Mouse (Mus musculus) urinary bladder, adult 18-20 months (tissue): ENCODE measurements around the gene Mtfr1l.

ENCODE experiments used
- DNase-seq, 2 experiments: peaks; one replicate each; pipeline ENCODE4 v3.0.0; 2022; ENCODE audit warnings: low spot score in 2 of 2, mixed read lengths in 2 of 2

Mtfr1l gene

DNA sequence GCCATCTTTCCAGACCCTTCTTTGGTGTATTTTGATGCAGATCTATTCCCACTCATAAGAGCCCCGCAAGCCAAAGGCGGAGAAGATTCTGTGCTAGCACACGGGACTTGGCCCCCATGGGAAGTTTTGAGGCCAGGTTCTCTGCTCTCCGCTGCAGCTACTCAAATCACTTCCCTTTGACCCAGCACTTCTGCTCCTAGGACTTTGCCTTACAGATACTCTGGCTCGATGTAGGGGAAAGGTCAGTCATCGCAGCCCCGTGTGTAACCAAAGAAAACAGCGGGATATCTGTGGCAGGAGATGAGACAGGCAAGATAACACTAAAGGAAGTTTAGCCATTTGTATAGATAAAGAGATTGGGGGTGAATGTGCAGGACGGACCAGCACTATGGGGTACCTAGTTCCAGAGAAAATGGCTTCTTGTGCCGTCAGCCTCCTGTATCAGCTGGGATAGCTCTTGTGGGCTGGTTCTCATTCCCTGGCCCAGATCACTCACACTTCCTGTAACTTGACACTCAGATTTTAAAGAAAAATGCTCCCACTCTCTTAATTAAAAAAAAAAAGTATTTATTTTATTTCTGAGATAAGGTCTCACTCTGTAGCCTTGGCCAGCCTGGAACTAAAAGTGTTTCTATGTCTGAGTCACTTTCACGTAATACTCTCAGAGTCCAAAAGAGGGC lies 45.1 kb downstream of the Mtfr1l start:
- no peak for DNase-seq

DNA sequence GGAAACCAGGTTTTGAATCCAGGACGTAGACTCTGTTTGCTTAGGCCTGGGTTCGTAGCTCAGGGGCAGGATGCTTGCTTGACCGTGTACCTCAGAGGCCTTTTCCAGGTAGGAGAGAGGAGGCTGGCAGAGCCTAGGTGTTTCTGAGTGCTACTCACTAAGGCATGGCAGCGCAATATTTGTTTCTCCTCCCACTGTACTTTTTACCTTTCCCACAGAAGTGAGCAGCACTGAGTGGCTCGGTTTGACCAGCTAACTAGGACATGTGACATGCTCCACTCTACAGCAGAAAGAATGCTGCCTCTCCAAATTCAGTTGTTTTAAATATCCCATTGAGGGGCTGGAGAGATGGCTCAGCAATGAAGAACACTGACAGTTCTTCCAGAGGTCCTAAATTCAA lies 47.0 kb downstream of the Mtfr1l start:
- peak in 1 of 2 experiments; percentile 37 for DNase-seq

DNA sequence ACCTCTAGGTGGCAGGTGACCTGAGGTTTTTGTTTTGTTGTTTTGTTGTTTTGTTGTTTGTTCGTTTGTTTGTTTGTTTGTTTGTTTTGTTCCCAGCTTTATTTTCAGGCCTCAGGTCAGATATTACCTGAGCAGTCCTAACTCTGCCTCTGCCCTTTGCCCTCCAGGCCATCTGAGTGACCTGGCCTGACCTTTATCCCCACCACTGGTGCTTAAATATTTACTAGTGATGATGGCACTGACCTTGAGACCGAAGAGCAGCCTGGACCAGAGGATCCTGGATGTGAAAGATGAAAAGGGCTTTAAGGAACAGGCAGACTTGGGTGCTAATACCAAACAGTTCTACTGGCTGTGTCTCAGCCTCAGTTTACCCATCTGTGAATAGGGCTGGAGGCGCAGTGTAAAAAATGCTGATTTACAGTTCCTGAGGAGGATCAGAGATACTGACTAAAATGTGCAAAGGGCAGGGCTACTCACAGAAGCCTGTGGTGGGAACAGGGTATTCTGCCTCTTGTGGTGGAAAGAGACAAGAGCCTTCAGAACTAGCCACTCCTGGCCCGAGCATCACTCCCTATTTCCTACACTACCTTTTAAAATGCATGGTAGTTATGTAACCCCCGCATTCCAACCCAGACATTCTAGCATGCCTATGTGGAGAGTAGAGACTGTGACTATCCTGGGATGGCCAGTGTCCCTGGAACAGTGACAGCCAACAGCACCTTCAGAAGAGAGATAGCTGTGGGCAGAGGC lies 49.9 kb downstream of the Mtfr1l start:
- no peak for DNase-seq

DNA sequence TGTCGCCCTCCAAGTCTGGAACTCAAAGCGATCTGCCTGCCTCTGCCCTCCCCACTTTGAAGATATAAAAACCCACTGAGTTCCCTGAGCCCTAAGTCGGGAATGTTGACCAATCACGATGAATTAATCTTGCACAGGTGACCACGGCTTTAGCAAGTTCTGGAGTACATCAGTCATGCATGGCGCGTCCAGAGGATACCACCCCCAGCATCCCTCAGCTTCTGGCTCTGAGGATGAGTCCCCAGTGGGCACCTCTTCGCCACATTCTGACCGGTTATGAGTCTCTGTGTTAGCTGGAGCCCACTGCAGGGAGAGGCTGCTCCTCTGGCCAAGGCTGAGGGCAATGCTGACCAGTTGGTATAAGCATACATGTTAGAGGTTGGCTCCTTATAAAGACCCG lies 51.0 kb downstream of the Mtfr1l start:
- DNase-seq, result no peak

DNA sequence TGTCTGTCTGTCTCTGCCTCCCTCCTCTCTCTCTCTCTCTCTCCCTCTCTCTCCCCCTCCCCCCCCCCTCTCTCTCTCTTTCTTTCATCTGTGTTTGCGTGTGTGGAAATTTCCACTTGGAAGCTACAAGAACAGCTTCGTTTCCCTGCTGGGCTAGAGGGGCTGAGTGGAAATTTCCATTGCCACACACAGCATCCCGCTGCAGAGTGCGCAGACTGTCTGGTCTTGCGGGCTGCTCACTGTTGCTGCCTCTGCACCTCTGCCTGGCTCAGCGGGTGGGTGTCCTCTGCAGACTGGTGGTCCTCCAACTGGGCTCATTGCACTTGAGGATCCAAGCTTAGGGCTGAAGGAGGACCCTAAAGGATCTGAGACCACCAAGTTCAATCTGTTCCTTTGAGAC lies 51.5 kb downstream of the Mtfr1l start:
- DNase-seq, result no peak

GRCm38 (mm10) chr4:134483078-134483688 lies 52.0 kb downstream of the Mtfr1l start:
- DNase-seq, result no peak

- DNase-seq, result no peak
Measured at GRCm38 (mm10) chr4:134482442-134482841, 52.7 kb downstream of the Mtfr1l start.

DNA sequence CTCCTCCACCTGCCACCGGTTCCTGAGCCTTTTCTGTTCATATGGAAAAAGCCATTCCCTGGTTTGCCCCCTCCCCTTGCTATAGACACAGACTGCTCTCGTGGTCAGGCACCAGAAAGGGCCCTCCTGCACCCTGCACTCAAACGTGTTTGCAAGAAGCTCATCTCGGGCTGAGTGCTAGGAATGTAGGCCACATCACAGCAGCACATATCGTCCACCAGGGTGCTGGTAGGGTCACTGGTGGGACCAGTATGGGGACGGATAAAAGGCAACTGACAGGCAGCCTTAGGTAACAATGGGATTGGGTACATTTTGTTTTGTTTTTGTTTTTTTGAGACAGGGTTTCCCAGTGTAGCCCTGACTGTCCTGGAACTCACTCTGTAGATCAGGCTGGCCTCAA lies 53.9 kb downstream of the Mtfr1l start:
- DNase-seq, result no peak

- DNase-seq, result peak; percentile 58 to 67
Measured at GRCm38 (mm10) chr4:134480864-134481263, 54.3 kb downstream of the Mtfr1l start.

- DNase-seq, result no peak
Measured at GRCm38 (mm10) chr4:134479839-134480238, 55.3 kb downstream of the Mtfr1l start.

- peak; percentile 85 to 94 for DNase-seq
Measured at GRCm38 (mm10) chr4:134478031-134478430, 57.2 kb downstream of the Mtfr1l start.

- DNase-seq, result no peak
Measured at GRCm38 (mm10) chr4:134476899-134477298, 58.3 kb downstream of the Mtfr1l start.
